Mouse (Mus musculus): ENCODE measurements around the gene Man2b1.

DNA sequence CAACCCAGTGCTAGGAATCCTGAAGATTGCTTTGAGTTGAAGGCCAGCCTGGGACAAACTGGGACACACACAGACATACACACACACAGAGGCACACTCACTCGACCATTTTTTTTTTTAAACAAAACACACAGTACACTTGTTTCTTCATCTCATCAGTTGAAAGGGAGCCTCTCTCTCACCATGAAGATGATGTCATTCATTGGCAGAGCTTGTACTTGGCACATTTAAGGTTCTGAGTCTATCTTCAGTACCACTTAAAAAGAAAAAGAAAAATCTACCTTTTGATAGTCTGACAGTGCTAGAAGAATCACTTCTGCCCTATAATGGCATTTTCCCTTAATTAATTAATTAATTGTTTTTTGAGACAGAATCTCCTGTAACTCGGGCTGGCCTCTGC, 5.7 kb downstream of the Man2b1 start:
- TF ChIP-seq CTCF (IDR thresholded peaks at IDR 0.05) = no peak
- no peak for TF ChIP-seq EP300 (IDR thresholded peaks at IDR 0.05; ENCODE audit: insufficient read depth, low read depth, low read length)
